ENCODE assay signal across 7 mouse cellular contexts in the genomic region with DNA sequence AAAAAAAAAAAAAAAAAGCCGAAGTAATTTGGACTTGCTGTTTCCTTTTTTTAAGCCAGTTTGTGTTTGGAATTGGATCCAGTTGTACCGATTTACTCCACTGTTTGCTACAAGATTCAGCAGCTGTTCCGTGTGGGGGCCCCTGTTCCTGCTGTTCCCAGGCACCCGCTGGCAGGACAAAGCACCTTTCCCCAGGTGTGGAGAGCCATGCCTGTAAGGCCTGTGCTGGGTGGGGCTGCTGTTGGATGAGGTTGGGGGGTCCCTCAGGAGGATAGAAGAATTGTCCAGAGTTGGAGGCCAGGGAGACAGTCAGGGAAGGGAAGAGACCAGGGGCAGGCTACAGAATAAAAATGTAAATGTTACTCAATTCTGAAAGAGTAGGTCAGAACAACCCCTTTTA. TPM values are rescaled to one million over a fixed set of nuclear protein-coding genes. Genes with fewer than 3 reads are reported as not detected.
DNase-seq lines count a peak whose midpoint lies in the region; ATAC-seq and TF ChIP-seq lines count a peak whose summit lies in the region.

No protein-coding gene starts in this region.

- peaks cover 1% of the 10 kb centered on the region for H3K27me3 ChIP-seq in megakaryocyte, embryonic 14.5 days (replicated peaks)
- H3K27me3 ChIP-seq in forebrain, embryonic 16.5 days (replicated peaks; ENCODE audit: control insufficient read depth, insufficient read depth, low read length), result no peaks in the 10 kb centered on the region
- no peaks in the 10 kb centered on the region for H3K27me3 ChIP-seq in liver, embryonic 14.5 days (ENCODE audit: control insufficient read depth, insufficient read depth, low read length)

- 49% methylated on average over 4 of the region's 4 CpGs for WGBS in forebrain, embryonic 16.5 days
- 32% methylated on average over 4 of the region's 4 CpGs for WGBS in liver, embryonic 14.5 days (ENCODE audit: insufficient replicate concordance)

- peaks cover 13% of the 10 kb centered on the region for H3K36me3 ChIP-seq in megakaryocyte, embryonic 14.5 days (replicated peaks; ENCODE audit: low read length)
- H3K36me3 ChIP-seq in forebrain, embryonic 16.5 days (ENCODE audit: control insufficient read depth, insufficient read depth), result no peaks in the 10 kb centered on the region
- H3K36me3 ChIP-seq in liver, embryonic 14.5 days (replicated peaks; ENCODE audit: control insufficient read depth, insufficient read depth, low read depth), result no peaks in the 10 kb centered on the region

- H3K27ac ChIP-seq in forebrain, embryonic 16.5 days (ENCODE audit: low read length), result no peak overlapping the region
- no peak overlapping the region for H3K27ac ChIP-seq in liver, embryonic 14.5 days

- no peak for ATAC-seq in megakaryocyte, adult 5-6 weeks (ENCODE audit: poor library complexity, severe bottlenecking)
- no peak for ATAC-seq in forebrain, embryonic 16.5 days
- no peak for ATAC-seq in liver, embryonic 14.5 days (ENCODE audit: insufficient read depth)
- ATAC-seq in frontal cortex, adult (ENCODE audit: low TSS enrichment), result no peak

- peak overlapping the region; percentile 73 for H3K4me3 ChIP-seq in megakaryocyte, embryonic 14.5 days (replicated peaks)
- no peak overlapping the region for H3K4me3 ChIP-seq in forebrain, embryonic 16.5 days (replicated peaks; ENCODE audit: low read length)
- H3K4me3 ChIP-seq in liver, embryonic 14.5 days (ENCODE audit: insufficient read depth in 1 of 2, low read depth in 2 of 2, low read length in 2 of 2), result peak overlapping the region in 1 of 2 experiments; percentile 94; a peak in 2 of 4 replicates

- H3K9ac ChIP-seq in forebrain, embryonic 16.5 days (replicated peaks; ENCODE audit: low read depth, low read length), result no peak overlapping the region
- no peak overlapping the region for H3K9ac ChIP-seq in liver, embryonic 14.5 days (replicated peaks)

- H3K4me2 ChIP-seq in forebrain, embryonic 16.5 days (ENCODE audit: low read length), result peak overlapping the region; percentile 74; the same call in 1 of the 2 replicates
- H3K4me2 ChIP-seq in liver, embryonic 14.5 days (ENCODE audit: low read depth), result peak overlapping the region; percentile 96

- peaks cover 45% of the 10 kb centered on the region for H3K4me1 ChIP-seq in megakaryocyte, embryonic 14.5 days
- peaks cover 28% of the 10 kb centered on the region for H3K4me1 ChIP-seq in forebrain, embryonic 16.5 days (replicated peaks; ENCODE audit: control insufficient read depth, insufficient read depth, low read length)
- H3K4me1 ChIP-seq in liver, embryonic 14.5 days (replicated peaks; ENCODE audit: control insufficient read depth in 2 of 2, insufficient read depth in 2 of 2, low read length in 1 of 2), result peaks cover 0 to 5% of the 10 kb centered on the region in 2 experiments; a peak in 3 of 4 replicates

- no peak for TF ChIP-seq EP300 in liver, embryonic 14.5 days (IDR thresholded peaks at IDR 0.05; ENCODE audit: low read depth)

- DNase-seq in liver, embryonic 14.5 days (ENCODE audit: low read depth in 3 of 3, low spot score in 3 of 3), result no peak
- DNase-seq in layer of hippocampus, adult 9-11 months, result no peak
- no peak for DNase-seq in thymus, postnatal 4 days

- no peaks in the 10 kb centered on the region for H3K9me3 ChIP-seq in megakaryocyte, embryonic 14.5 days
- H3K9me3 ChIP-seq in forebrain, embryonic 16.5 days (ENCODE audit: control insufficient read depth, low read length), result no peaks in the 10 kb centered on the region
- no peaks in the 10 kb centered on the region for H3K9me3 ChIP-seq in liver, embryonic 14.5 days (ENCODE audit: control insufficient read depth, low read length)

- no peak for TF ChIP-seq CTCF in liver, embryonic 14.5 days (IDR thresholded peaks at IDR 0.05; ENCODE audit: low read depth)

RNA-seq across cellular contexts. Expression of a gene that starts 1.1 kb away (rescaled TPM):
- 4.3 and 4.7 TPM in 2 replicates for polyA plus RNA-seq in megakaryocyte, embryonic 14.5 days (2012; ENCODE audit: insufficient read depth, low replicate concordance)
- 20.3 and 21.3 TPM in 2 replicates for total RNA-seq in megakaryocyte, adult 5-6 weeks (2015)
- 11.5 and 16.7 TPM in 2 replicates for total RNA-seq in megakaryocyte, adult 5-6 weeks (2017)
- polyA plus RNA-seq in forebrain, embryonic 16.5 days (2015; fragmentation: Nextera tagmentation; extraction: Ambion mirVana), result 28.0 TPM in 2 replicates
- 3.8 and 5.0 TPM in 2 replicates for polyA plus RNA-seq in liver, embryonic 14.5 days (2012; rRNA removed)
- polyA plus RNA-seq in liver, embryonic 14.5 days (2014; fragmentation: Nextera tagmentation; extraction: Ambion mirVana), result 3.8 and 4.3 TPM in 2 replicates
